Mouse (Mus musculus) kidney, embryonic 15.5 days (tissue): ENCODE measurements at regions not wholly inside any gene's neighbourhood (a gene's known extent, or its start where the extent isn't known, plus 50 kb on each side); places are given as distances from the start of the nearest gene placed in this dataset.

Experiments used
- ATAC-seq: fragments of 200-750 bp; cut with Nextera tagmentation; replicated peaks from 2 replicates; pipeline ENCODE4 v1.8.0; 2017; ENCODE audit warnings: moderate TSS enrichment; ENCODE audit not compliant: low FRiP score
- H3K27ac ChIP-seq: fragments of 300-500 bp; sonication (generic); 2 replicates; pipeline ENCODE4 v1.5.1; 2015; ENCODE audit warnings: mild to moderate bottlenecking, inconsistent platforms
- H3K27me3 ChIP-seq: fragments of 300-500 bp; sonication (generic); 2 replicates; pipeline ENCODE4 v1.6.1; 2015; ENCODE audit warnings: inconsistent platforms
- H3K36me3 ChIP-seq: fragments of 300-500 bp; sonication (generic); 2 replicates; pipeline ENCODE4 v1.6.1; 2015; ENCODE audit warnings: inconsistent platforms
- H3K4me1 ChIP-seq: fragments of 300-500 bp; sonication (generic); 2 replicates; pipeline ENCODE4 v1.6.1; 2015; ENCODE audit warnings: inconsistent platforms
- H3K4me2 ChIP-seq: fragments of 300-500 bp; sonication (generic); 2 replicates; pipeline ENCODE4 v1.6.1; 2015; ENCODE audit warnings: moderate library complexity, mild to moderate bottlenecking, inconsistent platforms
- H3K4me3 ChIP-seq: fragments of 300-500 bp; sonication (generic); replicated peaks from 2 replicates; pipeline ENCODE4 v1.5.1; 2015; ENCODE audit warnings: mild to moderate bottlenecking, inconsistent platforms
- H3K9ac ChIP-seq: fragments of 300-500 bp; sonication (generic); 2 replicates; pipeline ENCODE4 v1.6.1; 2015; ENCODE audit warnings: mild to moderate bottlenecking, inconsistent platforms
- H3K9me3 ChIP-seq: fragments of 300-500 bp; sonication (generic); replicated peaks from 2 replicates; pipeline ENCODE4 v1.6.1; 2016; ENCODE audit warnings: inconsistent platforms
- WGBS: fragments of 180-500 bp; shearing (Covaris S2); methylation state at CpG from one replicate; pipeline ENCODE4 v1.1.7; 2015; ENCODE audit warnings: mixed read lengths; 5-methylcytosine and 5-hydroxymethylcytosine counted together

- no peaks in the 10 kb centered on the region for H3K9me3 ChIP-seq
- H3K4me3 ChIP-seq = no peak overlapping the region
- H3K27me3 ChIP-seq = no peaks in the 10 kb centered on the region
- ATAC-seq = no peak
- no peaks in the 10 kb centered on the region for H3K36me3 ChIP-seq
- H3K4me1 ChIP-seq = peaks cover 20% of the 10 kb centered on the region
- H3K9ac ChIP-seq = no peak overlapping the region
- WGBS = 70% methylated on average over 6 of the region's 6 CpGs
- no peak overlapping the region for H3K4me2 ChIP-seq
- H3K27ac ChIP-seq = no peak overlapping the region
Measured at GRCm38 (mm10) chr2:27590511-27590910, 75.6 kb downstream of the Wdr5 start.

GRCm38 (mm10) chr2:27591668-27592067, 76.7 kb downstream of the Wdr5 start:
- Histone ChIP-seq H3K27me3 (no peaks in the 10 kb centered on the region), H3K4me3 (no peak overlapping the region), H3K9me3 (no peaks in the 10 kb centered on the region), H3K27ac (no peak overlapping the region), H3K4me1 (peaks cover 27% of the 10 kb centered on the region), H3K9ac (no peak overlapping the region), H3K36me3 (no peaks in the 10 kb centered on the region), H3K4me2 (no peak overlapping the region)
- 41% methylated on average over 5 of the region's 5 CpGs for WGBS
- ATAC-seq = no peak

- Histone ChIP-seq H3K4me2 (no peak overlapping the region), H3K4me3 (no peak overlapping the region), H3K4me1 (peaks cover 27% of the 10 kb centered on the region), H3K27ac (peak overlapping the region; percentile 55), H3K27me3 (no peaks in the 10 kb centered on the region), H3K36me3 (no peaks in the 10 kb centered on the region), H3K9me3 (no peaks in the 10 kb centered on the region), H3K9ac (no peak overlapping the region)
- 18% methylated on average over 10 of the region's 10 CpGs for WGBS
- peak; percentile 64; the same call in 1 of the 2 replicates for ATAC-seq
Measured at GRCm38 (mm10) chr2:27593338-27593737, 78.4 kb downstream of the Wdr5 start.

- ATAC-seq = no peak
- no peak overlapping the region for H3K9ac ChIP-seq
- no peak overlapping the region for H3K4me3 ChIP-seq
- 95% methylated on average over 4 of the region's 4 CpGs for WGBS
- no peak overlapping the region for H3K4me2 ChIP-seq
- no peaks in the 10 kb centered on the region for H3K36me3 ChIP-seq
- peaks cover 27% of the 10 kb centered on the region for H3K4me1 ChIP-seq
- H3K27ac ChIP-seq = no peak overlapping the region
- no peaks in the 10 kb centered on the region for H3K27me3 ChIP-seq
- H3K9me3 ChIP-seq = no peaks in the 10 kb centered on the region
Measured at GRCm38 (mm10) chr2:27595251-27595650, 80.3 kb downstream of the Wdr5 start.

- ATAC-seq = 0 out of 2 replicates have a peak, but pooled peaks have one; percentile 15
- H3K27ac ChIP-seq = no peak overlapping the region
- H3K4me3 ChIP-seq = no peak overlapping the region
- H3K27me3 ChIP-seq = no peaks in the 10 kb centered on the region
- H3K9me3 ChIP-seq = no peaks in the 10 kb centered on the region
- peaks cover 27% of the 10 kb centered on the region for H3K4me1 ChIP-seq
- H3K4me2 ChIP-seq = no peak overlapping the region
- no peak overlapping the region for H3K9ac ChIP-seq
- 27% methylated on average over 2 of the region's 2 CpGs for WGBS
- no peaks in the 10 kb centered on the region for H3K36me3 ChIP-seq
Measured at GRCm38 (mm10) chr2:27596217-27596616, 80.0 kb upstream of the Rxra start.

GRCm38 (mm10) chr2:27596966-27597365, 79.3 kb upstream of the Rxra start:
- H3K4me1 ChIP-seq = peaks cover 27% of the 10 kb centered on the region
- no peaks in the 10 kb centered on the region for H3K27me3 ChIP-seq
- no peak overlapping the region for H3K27ac ChIP-seq
- H3K9me3 ChIP-seq = no peaks in the 10 kb centered on the region
- no peaks in the 10 kb centered on the region for H3K36me3 ChIP-seq
- WGBS = 96% methylated on average over 1 of the region's 1 CpGs
- no peak overlapping the region for H3K9ac ChIP-seq
- no peak overlapping the region for H3K4me2 ChIP-seq
- ATAC-seq = no peak
- no peak overlapping the region for H3K4me3 ChIP-seq

- WGBS = 90% methylated on average over 4 of the region's 4 CpGs
- H3K27ac ChIP-seq = no peak overlapping the region
- H3K4me1 ChIP-seq = peaks cover 18% of the 10 kb centered on the region
- H3K36me3 ChIP-seq = no peaks in the 10 kb centered on the region
- H3K27me3 ChIP-seq = no peaks in the 10 kb centered on the region
- H3K9me3 ChIP-seq = no peaks in the 10 kb centered on the region
- H3K4me2 ChIP-seq = no peak overlapping the region
- no peak overlapping the region for H3K4me3 ChIP-seq
- ATAC-seq = no peak
- H3K9ac ChIP-seq = no peak overlapping the region
Measured at GRCm38 (mm10) chr2:27597901-27598300, 78.3 kb upstream of the Rxra start.

GRCm38 (mm10) chr2:27599061-27599768, 77.0 kb upstream of the Rxra start:
- no peaks in the 10 kb centered on the region for H3K9me3 ChIP-seq
- no peak overlapping the region for H3K9ac ChIP-seq
- no peak overlapping the region for H3K4me3 ChIP-seq
- WGBS = 88% methylated on average over 8 of the region's 8 CpGs
- no peak overlapping the region for H3K27ac ChIP-seq
- H3K4me2 ChIP-seq = no peak overlapping the region
- H3K27me3 ChIP-seq = 0 out of 2 replicates have a peak, but pooled peaks cover 3% of the 10 kb centered on the region
- no peaks in the 10 kb centered on the region for H3K36me3 ChIP-seq
- no peak for ATAC-seq
- H3K4me1 ChIP-seq = peaks cover 7% of the 10 kb centered on the region; the same call in 1 of the 2 replicates

- 0 out of 2 replicates have a peak, but pooled peaks cover 3% of the 10 kb centered on the region for H3K27me3 ChIP-seq
- 64% methylated on average over 4 of the region's 4 CpGs for WGBS
- H3K4me3 ChIP-seq = no peak overlapping the region
- H3K4me2 ChIP-seq = no peak overlapping the region
- H3K36me3 ChIP-seq = no peaks in the 10 kb centered on the region
- H3K27ac ChIP-seq = no peak overlapping the region
- ATAC-seq = no peak
- no peak overlapping the region for H3K9ac ChIP-seq
- H3K4me1 ChIP-seq = peaks cover 7% of the 10 kb centered on the region; the same call in 1 of the 2 replicates
- H3K9me3 ChIP-seq = no peaks in the 10 kb centered on the region
Measured at GRCm38 (mm10) chr2:27599769-27600167, 76.5 kb upstream of the Rxra start.

- Histone ChIP-seq H3K4me3 (no peak overlapping the region), H3K9me3 (no peaks in the 10 kb centered on the region), H3K9ac (no peak overlapping the region), H3K4me2 (no peak overlapping the region), H3K36me3 (no peaks in the 10 kb centered on the region), H3K4me1 (no peaks in the 10 kb centered on the region), H3K27me3 (0 out of 2 replicates have a peak, but pooled peaks cover 9% of the 10 kb centered on the region), H3K27ac (no peak overlapping the region)
- no peak for ATAC-seq
- 94% methylated on average over 4 of the region's 4 CpGs for WGBS
Measured at GRCm38 (mm10) chr2:27603333-27603732, 72.9 kb upstream of the Rxra start.

GRCm38 (mm10) chr2:27604588-27604987, 71.7 kb upstream of the Rxra start:
- no peaks in the 10 kb centered on the region for H3K4me1 ChIP-seq
- H3K4me3 ChIP-seq = no peak overlapping the region
- 33% methylated on average over 3 of the region's 3 CpGs for WGBS
- H3K9me3 ChIP-seq = no peaks in the 10 kb centered on the region
- H3K9ac ChIP-seq = no peak overlapping the region
- no peak overlapping the region for H3K27ac ChIP-seq
- no peak for ATAC-seq
- no peak overlapping the region for H3K4me2 ChIP-seq
- H3K36me3 ChIP-seq = no peaks in the 10 kb centered on the region
- H3K27me3 ChIP-seq = 0 out of 2 replicates have a peak, but pooled peaks cover 9% of the 10 kb centered on the region

- 68% methylated on average over 9 of the region's 9 CpGs for WGBS
Measured at GRCm38 (mm10) chr2:27606816-27607215, 69.4 kb upstream of the Rxra start.

GRCm38 (mm10) chr2:27621741-27622140, 54.5 kb upstream of the Rxra start:
- Histone ChIP-seq H3K36me3 (no peaks in the 10 kb centered on the region), H3K4me1 (peaks cover 11% of the 10 kb centered on the region; the same call in 1 of the 2 replicates), H3K27me3 (no peaks in the 10 kb centered on the region), H3K9ac (no peak overlapping the region), H3K4me3 (no peak overlapping the region), H3K4me2 (no peak overlapping the region), H3K9me3 (no peaks in the 10 kb centered on the region), H3K27ac (no peak overlapping the region)
- no peak for ATAC-seq
- 65% methylated on average over 3 of the region's 3 CpGs for WGBS

More at GRCm38 (mm10) chr2:27606816-27607215, 69.4 kb upstream of the Rxra start:
- Histone ChIP-seq H3K4me2 (no peak overlapping the region), H3K4me1 (no peaks in the 10 kb centered on the region), H3K36me3 (no peaks in the 10 kb centered on the region), H3K27ac (no peak overlapping the region), H3K4me3 (no peak overlapping the region), H3K27me3 (0 out of 2 replicates have a peak, but pooled peaks cover 9% of the 10 kb centered on the region), H3K9me3 (no peaks in the 10 kb centered on the region), H3K9ac (no peak overlapping the region)
- no peak for ATAC-seq
